Mouse (Mus musculus) gastrocnemius, postnatal 14 days (tissue): Measurements from ENCODE around the gene Ntrk3. TPM values are rescaled to one million over a fixed set of nuclear protein-coding genes. Genes with fewer than 3 reads are reported as not detected.

Experiments used
- DNase-seq: peaks from one replicate; pipeline ENCODE4 v3.0.0; 2021; ENCODE audit warnings: mixed read lengths
- intact Hi-C: fragments of 180-260 bp; cut with DNase I; formaldehyde crosslinking; loops from one replicate; pipeline ENCODE4 v1.15.1; 2025; ENCODE audit warnings: low total_unique reads
- total RNA-seq, 2 experiments: library from RNA; stranded (reverse); gene quantifications; 2 replicates each; pipeline ENCODE4 v1.2.3; 2021

The Ntrk3 gene
- total RNA-seq, 2 experiments from 2014 or later: 3.1 to 3.5 TPM

DNA sequence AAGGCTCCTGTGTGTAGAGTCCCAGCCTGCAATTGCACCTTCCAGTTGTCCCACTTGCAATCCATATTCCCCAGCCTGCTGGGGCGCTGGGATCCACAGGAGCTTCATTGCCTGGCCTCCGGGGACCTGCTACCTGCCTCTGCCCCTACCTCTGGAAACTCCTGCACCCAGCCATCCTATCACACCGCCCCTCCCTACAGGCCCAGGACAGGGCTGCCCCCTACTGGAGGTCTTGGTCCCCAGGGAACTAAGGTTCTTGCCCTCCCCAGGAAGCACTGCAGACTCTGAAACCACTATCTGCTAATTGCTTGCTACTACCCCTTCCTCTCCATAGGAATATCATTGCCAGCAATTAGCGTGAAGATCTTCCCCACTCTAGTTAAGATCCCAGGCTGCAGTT, 84.1 kb downstream of the Ntrk3 start:
- DNase-seq: no peak
- intact Hi-C loops: no loop called here

- no peak for DNase-seq
- intact Hi-C loops: no loop called here
These were observed 85.5 kb downstream of the Ntrk3 start for GRCm38 (mm10) chr7:78652296-78652695.

GRCm38 (mm10) chr7:78651540-78651939, 86.3 kb downstream of the Ntrk3 start:
- intact Hi-C loops: no loop called here
- DNase-seq: no peak

- no peak for DNase-seq
- intact Hi-C loops: no loop called here
These were observed 94.1 kb downstream of the Ntrk3 start for GRCm38 (mm10) chr7:78643667-78644066.

- intact Hi-C loops: no loop called here
- peak; percentile 28 for DNase-seq
These were observed 114.1 kb downstream of the Ntrk3 start for GRCm38 (mm10) chr7:78623686-78624085.

GRCm38 (mm10) chr7:78621115-78621514, 116.7 kb downstream of the Ntrk3 start:
- intact Hi-C loops: no loop called here
- no peak for DNase-seq

DNA sequence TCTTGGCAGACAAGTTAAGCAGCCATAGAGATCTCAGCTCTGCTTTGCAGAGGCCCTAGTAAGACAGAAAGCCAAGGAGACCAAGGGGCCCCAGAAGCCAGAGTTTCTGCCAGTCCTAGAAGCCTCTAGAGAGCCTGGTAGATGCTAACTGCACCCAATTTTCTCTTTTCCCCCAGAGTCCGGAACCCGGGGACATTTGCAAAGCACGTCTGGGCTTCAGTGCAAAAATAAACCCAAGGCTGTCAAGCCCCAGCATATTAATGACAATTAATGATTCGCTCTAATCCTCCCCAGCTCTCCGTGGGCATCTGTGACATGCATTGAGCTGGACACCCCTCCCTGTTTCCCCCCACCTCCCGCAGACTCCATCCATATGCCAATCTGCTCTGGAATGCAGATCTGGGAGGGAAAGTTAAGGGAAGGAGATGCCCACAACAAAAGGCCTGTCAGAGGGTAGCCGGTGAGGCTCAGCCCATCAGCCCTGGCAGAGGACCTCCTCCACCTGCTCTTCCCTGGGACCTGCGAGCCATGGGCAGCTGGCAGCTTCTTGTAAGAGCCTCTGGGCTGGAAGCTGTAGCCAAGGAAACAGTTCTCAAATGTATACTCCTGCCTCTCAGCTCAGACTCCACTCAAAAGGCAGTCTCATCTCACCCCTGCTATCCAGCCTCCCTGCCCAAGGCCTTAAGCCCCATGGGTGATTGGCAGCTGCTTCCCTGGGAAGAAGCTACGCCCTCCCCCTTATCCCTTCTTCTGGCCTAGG, 117.8 kb downstream of the Ntrk3 start:
- DNase-seq: no peak
- intact Hi-C loops: no loop called here

DNA sequence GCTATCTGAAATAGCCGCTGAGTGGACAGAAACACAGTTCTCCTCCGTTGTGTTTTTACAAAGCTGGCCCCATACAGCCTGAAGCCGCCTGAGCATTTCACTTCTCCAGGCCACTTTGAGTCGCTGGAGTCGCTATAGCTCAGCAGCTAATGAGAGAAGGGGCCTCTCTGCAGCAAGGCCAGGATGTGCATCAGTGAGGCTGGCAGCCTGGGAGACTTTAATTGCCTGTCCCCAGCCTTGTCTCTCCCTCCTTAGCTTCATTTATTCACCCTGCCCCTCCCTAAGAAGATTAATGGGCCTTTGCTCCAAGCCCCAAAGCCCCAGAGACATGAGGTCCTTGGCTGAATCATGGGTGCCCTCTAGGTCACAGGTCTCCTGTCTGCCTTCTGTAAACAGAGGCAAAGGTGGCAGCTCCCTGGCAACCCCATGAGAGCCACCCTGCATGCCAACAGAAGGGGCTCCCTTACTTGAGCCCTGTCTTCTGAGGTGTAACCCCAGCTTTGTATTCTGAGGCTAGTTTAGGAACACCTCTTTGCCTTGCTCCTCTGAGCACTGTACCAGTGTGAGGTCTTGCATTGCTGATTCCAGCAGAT, 132.2 kb downstream of the Ntrk3 start:
- intact Hi-C loops: no loop called here
- no peak for DNase-seq

DNA sequence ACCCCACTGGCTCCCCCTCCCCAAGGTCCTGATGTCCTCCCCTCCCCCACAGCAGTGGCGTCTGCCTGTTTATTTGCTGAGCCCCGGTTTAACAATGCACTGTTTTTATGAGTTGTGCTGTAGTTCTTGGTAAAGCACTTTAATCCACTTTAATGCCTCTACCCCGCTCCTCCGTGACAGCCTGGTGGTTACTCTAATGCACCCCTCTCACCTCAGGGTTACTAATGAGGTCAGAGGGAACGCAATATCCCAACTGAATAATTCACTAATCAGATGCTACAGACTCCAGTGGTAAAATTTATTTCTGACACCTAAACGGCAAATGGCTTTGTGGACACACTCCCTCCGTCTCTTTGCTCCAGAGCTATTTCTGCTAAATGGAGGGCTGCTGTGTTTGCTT, 133.9 kb downstream of the Ntrk3 start:
- DNase-seq: no peak
- intact Hi-C loops: no loop called here

DNA sequence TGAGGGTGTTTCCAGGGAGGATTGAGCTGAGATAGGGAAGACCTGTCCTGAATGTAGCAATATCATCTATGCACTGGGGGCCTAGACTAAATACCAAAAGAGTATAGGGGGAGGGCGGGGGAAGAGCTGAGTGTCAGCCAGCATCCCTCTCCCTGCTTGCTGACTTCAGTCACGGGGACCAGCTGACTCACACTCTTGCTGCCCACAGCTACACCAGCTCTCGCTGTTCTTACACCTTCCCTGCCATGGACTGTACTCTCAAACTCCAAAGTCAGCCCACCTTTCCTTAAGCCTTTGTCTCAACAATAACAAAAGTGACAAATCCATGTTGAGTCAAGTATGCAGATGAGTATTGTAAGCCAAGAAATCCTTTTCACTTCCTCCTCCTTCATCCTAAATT, 136.0 kb downstream of the Ntrk3 start:
- intact Hi-C loops: no loop called here

GRCm38 (mm10) chr7:78600886-78601285, 136.9 kb downstream of the Ntrk3 start:
- intact Hi-C loops: no loop called here
- DNase-seq: no peak

More for the DNA sequence above, 136.0 kb downstream of the Ntrk3 start:
- DNase-seq: no peak

GRCm38 (mm10) chr7:78599941-78600677, 137.7 kb downstream of the Ntrk3 start:
- no peak for DNase-seq
- intact Hi-C loops: no loop called here

- intact Hi-C loops: no loop called here
- DNase-seq: no peak
These were observed 139.7 kb downstream of the Ntrk3 start for GRCm38 (mm10) chr7:78598147-78598546.

DNA sequence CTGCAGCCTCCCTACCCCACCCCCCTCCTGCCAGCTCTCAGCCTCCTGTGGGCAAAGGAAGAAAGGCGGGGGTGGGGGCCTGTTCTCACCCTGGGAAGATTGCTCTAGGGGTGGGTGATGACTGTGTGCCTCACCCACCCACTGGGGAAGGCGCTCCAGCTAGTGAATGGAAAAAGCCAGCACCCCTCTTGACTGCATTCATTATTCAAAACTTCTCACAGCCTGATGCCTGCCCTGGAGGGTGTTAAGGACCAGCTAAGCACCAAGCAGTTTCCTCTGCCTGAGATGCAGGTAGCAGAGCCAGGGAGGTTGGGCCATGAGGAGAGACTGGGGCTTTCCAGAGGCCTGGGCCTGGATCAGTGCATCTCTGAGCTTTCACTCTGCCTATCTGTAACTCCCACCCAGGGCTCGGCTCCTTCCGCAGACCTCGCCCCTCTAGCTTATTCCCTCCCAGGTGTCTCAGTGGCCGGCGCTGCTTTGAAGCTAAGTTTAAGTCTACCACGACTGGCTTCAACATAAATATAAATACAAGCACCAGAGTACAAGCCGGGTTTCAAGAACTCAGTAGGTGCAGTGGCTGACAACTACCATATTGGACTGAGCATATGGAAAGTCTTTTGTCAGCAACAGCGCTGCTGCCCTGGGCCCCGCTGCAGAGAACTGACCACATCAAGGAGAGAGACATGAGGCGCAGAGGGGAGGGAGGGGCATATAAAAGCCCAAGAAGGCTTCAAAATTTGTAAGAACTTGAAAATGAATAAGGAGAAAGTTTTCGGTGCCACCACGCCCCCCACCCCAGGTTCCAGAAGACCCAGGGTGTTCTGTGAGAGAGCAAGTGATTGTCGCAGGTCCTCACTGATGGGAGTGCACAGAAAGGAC, 140.3 kb downstream of the Ntrk3 start:
- DNase-seq: no peak
- intact Hi-C loops: no loop called here

DNA sequence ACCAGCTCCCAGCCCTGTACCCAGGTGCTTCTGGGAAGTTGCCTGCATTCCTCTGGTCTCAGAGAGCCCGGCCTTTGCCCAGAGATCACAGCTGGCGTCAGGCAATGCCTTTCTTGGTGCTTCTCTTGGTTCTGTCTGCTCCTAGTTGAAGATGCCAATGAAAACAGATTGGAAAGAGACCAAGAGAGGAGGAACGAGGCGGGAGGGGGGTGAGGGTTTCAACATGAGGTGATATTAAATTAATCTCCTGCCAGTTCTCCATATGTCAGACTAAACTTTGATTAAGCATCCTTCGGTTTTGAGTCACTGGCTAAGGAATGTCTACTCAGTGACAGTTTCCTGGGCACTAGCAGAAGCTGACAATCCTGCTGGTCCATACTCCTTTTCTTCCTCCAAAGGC, 141.3 kb downstream of the Ntrk3 start:
- intact Hi-C loops: no loop called here
- no peak for DNase-seq

DNA sequence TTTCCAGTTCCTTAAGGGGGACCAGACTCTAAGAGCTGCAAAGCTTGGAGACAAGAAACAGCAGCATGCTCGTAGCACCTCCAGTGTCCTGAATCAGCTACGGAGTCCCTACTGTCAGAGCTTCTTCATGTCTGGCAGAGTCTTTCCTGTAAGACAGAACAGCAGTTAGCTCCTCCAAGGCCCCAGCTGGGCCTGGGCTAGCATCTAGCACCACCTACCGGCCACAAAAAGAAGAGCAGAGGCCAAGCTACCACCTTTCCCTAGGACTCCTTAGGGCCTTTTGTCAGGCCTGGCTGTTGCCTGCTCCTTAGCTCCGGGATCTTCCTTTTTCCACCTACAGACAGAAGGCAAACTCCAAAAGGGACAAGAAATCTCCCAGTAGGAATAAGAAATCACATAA, 141.9 kb downstream of the Ntrk3 start:
- intact Hi-C loops: no loop called here
- peak; percentile 38 for DNase-seq

GRCm38 (mm10) chr7:78592948-78593347, 144.9 kb downstream of the Ntrk3 start:
- intact Hi-C loops: no loop called here
- no peak for DNase-seq

DNA sequence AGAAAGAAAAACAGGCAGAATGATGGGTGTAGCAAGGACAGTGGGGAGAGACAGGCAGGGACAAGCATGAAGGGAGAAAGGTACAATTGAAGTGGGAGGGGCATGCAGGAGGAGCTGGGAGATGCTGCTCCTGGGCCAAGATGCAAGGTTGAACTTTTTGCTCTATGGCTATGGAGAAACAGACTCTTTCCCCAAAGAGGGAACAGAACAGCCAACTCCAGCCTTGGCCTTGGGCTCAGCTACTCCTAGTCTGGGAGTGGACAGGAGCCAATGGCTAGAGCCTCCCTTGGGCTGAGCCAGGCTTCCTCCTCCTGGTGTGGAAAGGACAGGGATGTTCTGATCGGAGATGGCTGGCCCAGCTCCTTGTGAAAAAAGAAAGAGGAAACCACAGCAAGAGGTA, 145.6 kb downstream of the Ntrk3 start:
- intact Hi-C loops: no loop called here

GRCm38 (mm10) chr7:78589766-78590165, 148.0 kb downstream of the Ntrk3 start:
- intact Hi-C loops: no loop called here
- no peak for DNase-seq

More for the DNA sequence above, 145.6 kb downstream of the Ntrk3 start:
- DNase-seq: no peak

- no peak for DNase-seq
- intact Hi-C loops: no loop called here
These were observed 151.0 kb downstream of the Ntrk3 start for GRCm38 (mm10) chr7:78586800-78587199.
